Mouse (Mus musculus) myocyte (in vitro differentiated cells): ENCODE measurements around the gene Thap4.

Source experiments
- CEBPB ChIP-seq: IDR thresholded peaks from 2 replicates; pipeline ENCODE4 v1.6.1; 2011; ENCODE audit warnings: mild to moderate bottlenecking, moderate library complexity; ENCODE audit not compliant: poor library complexity, insufficient read depth, severe bottlenecking
- E2F4 ChIP-seq: IDR thresholded peaks from one replicate; pipeline ENCODE4 v1.6.1; 2011; ENCODE audit warnings: mild to moderate bottlenecking, control low read depth, moderate library complexity; ENCODE audit not compliant: insufficient read depth
- MAX ChIP-seq: IDR thresholded peaks from one replicate; pipeline ENCODE4 v1.6.1; 2011; ENCODE audit warnings: low read depth, mild to moderate bottlenecking, control low read depth
- MYOD1 ChIP-seq, 3 experiments: IDR thresholded peaks; one replicate each; pipeline ENCODE4 v1.6.1; 2011; ENCODE audit warnings: control low read depth in 2 of 3, low read depth in 2 of 3, mild to moderate bottlenecking in 2 of 3, moderate library complexity in 1 of 3; ENCODE audit not compliant: insufficient read length in 2 of 3, control insufficient read depth in 1 of 3
- MYOG ChIP-seq, 3 experiments: IDR thresholded peaks; one replicate each; pipeline ENCODE4 v1.6.1; 2011; ENCODE audit warnings: control low read depth in 2 of 3, low read depth in 2 of 3, mild to moderate bottlenecking in 2 of 3; ENCODE audit not compliant: insufficient read length in 2 of 3, control insufficient read depth in 1 of 3, insufficient read depth in 1 of 3
- POLR2A ChIP-seq: IDR thresholded peaks from one replicate; pipeline ENCODE4 v1.6.1; 2011; ENCODE audit warnings: low read depth, mild to moderate bottlenecking, control low read depth, moderate library complexity; ENCODE audit not compliant: insufficient read length
- POLR2AphosphoS2 ChIP-seq: IDR thresholded peaks from one replicate; pipeline ENCODE4 v1.6.1; 2011; ENCODE audit warnings: low read depth, control low read depth; ENCODE audit not compliant: insufficient read length
- REST ChIP-seq: IDR thresholded peaks from one replicate; pipeline ENCODE4 v1.6.1; 2011; ENCODE audit warnings: mild to moderate bottlenecking, control low read depth, moderate library complexity; ENCODE audit not compliant: insufficient read depth, insufficient read length
- SRF ChIP-seq: IDR thresholded peaks from one replicate; pipeline ENCODE4 v1.6.1; 2011; ENCODE audit warnings: low read depth; ENCODE audit not compliant: control insufficient read depth, insufficient read length
- TCF12 ChIP-seq: IDR thresholded peaks from one replicate; pipeline ENCODE4 v1.6.1; 2011; ENCODE audit warnings: mild to moderate bottlenecking, control low read depth; ENCODE audit not compliant: poor library complexity, insufficient read depth, severe bottlenecking
- USF1 ChIP-seq: IDR thresholded peaks from one replicate; pipeline ENCODE4 v1.6.1; 2011; ENCODE audit warnings: low read depth, mild to moderate bottlenecking, control low read depth, moderate library complexity

GRCm38 (mm10) chr1:93686961-93687320 lies 67.7 kb downstream of the Thap4 start:
- TF ChIP-seq MAX, result no peak
- no peak for TF ChIP-seq POLR2A
- TF ChIP-seq MYOG (IDR thresholded peaks at IDR 0.05; ENCODE audit: control insufficient read depth in 1 of 3, insufficient read depth in 1 of 3, insufficient read length in 2 of 3, low read depth in 2 of 3), result no peak
- TF ChIP-seq USF1, result peak; percentile 46
- no peak for TF ChIP-seq E2F4
- no peak for TF ChIP-seq POLR2AphosphoS2
- TF ChIP-seq CEBPB, result no peak
- no peak for TF ChIP-seq MYOD1 (IDR thresholded peaks at IDR 0.05; ENCODE audit: control insufficient read depth in 1 of 3, insufficient read length in 2 of 3, low read depth in 2 of 3)
- no peak for TF ChIP-seq TCF12
- no peak for TF ChIP-seq REST
- TF ChIP-seq SRF, result no peak
